ENCODE assay signal across 9 mouse cellular contexts in genomic region chr12:108274313-108274595, GRCm38 (mm10). TPM values are rescaled to one million over a fixed set of nuclear protein-coding genes. Genes with fewer than 3 reads are reported as not detected.
DNase-seq lines count a peak whose midpoint lies in the region; ATAC-seq and TF ChIP-seq lines count a peak whose summit lies in the region.
"Had no signal": no experiment of that assay in that cellular context is flagged by ENCODE, and none has a peak within 500 bp of the region (broad histone marks: within the 10 kb centered on the region; RNA-seq: fewer than 3 reads in every experiment).

No protein-coding gene starts in this region.

- ATAC-seq in CD4-positive, CD25-positive, alpha-beta regulatory T cell, adult 4 months = no peak
- ATAC-seq in lung, embryonic 14.5 days (ENCODE audit: insufficient read depth) = no peak
- ATAC-seq in intestine, embryonic 16.5 days = no peak
- no peak for ATAC-seq in neural tube, embryonic 13.5 days (ENCODE audit: low read depth)

- peaks cover 5% of the 10 kb centered on the region; the same call in 1 of the 2 replicates for H3K27me3 ChIP-seq in lung, embryonic 14.5 days (ENCODE audit: insufficient read depth, low read length)
- no peaks in the 10 kb centered on the region for H3K27me3 ChIP-seq in intestine, embryonic 16.5 days (replicated peaks; ENCODE audit: control insufficient read depth, insufficient read depth, low read length)
- H3K27me3 ChIP-seq in neural tube, embryonic 13.5 days = no peaks in the 10 kb centered on the region

- DNase-seq in CD4-positive, CD25-positive, alpha-beta regulatory T cell, adult 2 months (ENCODE audit: low read depth, low spot score) = peak; percentile 35
- no peak for DNase-seq in lung, embryonic 14.5 days
- no peak for DNase-seq in lung, postnatal 25 days (ENCODE audit: low spot score)
- no peak for DNase-seq in urinary bladder, postnatal 25 days (ENCODE audit: low spot score)
- DNase-seq in layer of hippocampus, postnatal 25 days (ENCODE audit: extremely low spot score in 1 of 2, low spot score in 1 of 2) = no peak

- peak overlapping the region; percentile 97 for H3K4me2 ChIP-seq in lung, embryonic 14.5 days
- peak overlapping the region; percentile 93 for H3K4me2 ChIP-seq in intestine, embryonic 16.5 days (ENCODE audit: low read depth, low read length)
- H3K4me2 ChIP-seq in neural tube, embryonic 13.5 days = peak overlapping the region; percentile 89

- 0 out of 2 replicates have a peak, but pooled peaks cover 5% of the 10 kb centered on the region for H3K36me3 ChIP-seq in lung, embryonic 14.5 days (ENCODE audit: insufficient read depth)
- H3K36me3 ChIP-seq in intestine, embryonic 16.5 days (ENCODE audit: control insufficient read depth, insufficient read depth, low read length) = peaks cover 3% of the 10 kb centered on the region; the same call in 1 of the 2 replicates
- peaks cover 2% of the 10 kb centered on the region; the same call in 1 of the 2 replicates for H3K36me3 ChIP-seq in neural tube, embryonic 13.5 days

- WGBS in lung, embryonic 14.5 days = 1% methylated on average over 35 of the region's 35 CpGs
- WGBS in intestine, embryonic 16.5 days = under 1% methylated on average over 35 of the region's 35 CpGs
- under 1% methylated on average over 31 of the region's 35 CpGs for WGBS in neural tube, embryonic 13.5 days

- H3K9me3 ChIP-seq in lung, embryonic 14.5 days (ENCODE audit: low read depth, low read length) = no peaks in the 10 kb centered on the region
- no peaks in the 10 kb centered on the region for H3K9me3 ChIP-seq in intestine, embryonic 16.5 days (ENCODE audit: control insufficient read depth, low read length)
- no peaks in the 10 kb centered on the region for H3K9me3 ChIP-seq in neural tube, embryonic 13.5 days

- H3K4me1 ChIP-seq in lung, embryonic 14.5 days (ENCODE audit: insufficient read depth) = peaks cover 29% of the 10 kb centered on the region
- peaks cover 59% of the 10 kb centered on the region for H3K4me1 ChIP-seq in intestine, embryonic 16.5 days (ENCODE audit: control insufficient read depth, insufficient read depth, low read length)
- peaks cover 81% of the 10 kb centered on the region for H3K4me1 ChIP-seq in neural tube, embryonic 13.5 days (replicated peaks)

- peak overlapping the region; percentile 69 for H3K4me3 ChIP-seq in lung, embryonic 14.5 days (ENCODE audit: low read depth, low read length)
- peak overlapping the region; percentile 83 for H3K4me3 ChIP-seq in intestine, embryonic 16.5 days (ENCODE audit: low read length)
- H3K4me3 ChIP-seq in neural tube, embryonic 13.5 days = peak overlapping the region; percentile 85

- H3K9ac ChIP-seq in lung, embryonic 14.5 days = peak overlapping the region; percentile 70
- peak overlapping the region; percentile 90 for H3K9ac ChIP-seq in intestine, embryonic 16.5 days (ENCODE audit: low read depth, low read length)
- peak overlapping the region; percentile 94 for H3K9ac ChIP-seq in neural tube, embryonic 13.5 days

- no peak overlapping the region for H3K27ac ChIP-seq in lung, embryonic 14.5 days (ENCODE audit: low read depth)
- peak overlapping the region; percentile 65 for H3K27ac ChIP-seq in intestine, embryonic 16.5 days (ENCODE audit: low read length)
- peak overlapping the region; percentile 94 for H3K27ac ChIP-seq in neural tube, embryonic 13.5 days (replicated peaks)

- TF ChIP-seq CTCF in lung, embryonic 14.5 days (IDR thresholded peaks at IDR 0.05; ENCODE audit: low read depth) = no peak

RNA-seq across cellular contexts. Expression of gene Ccdc85c, which starts 1.0 kb away (rescaled TPM):
- under 1 TPM; 0.27 to 0.46 TPM for polyA plus RNA-seq in CD4-positive, CD25-positive, alpha-beta regulatory T cell, adult 4 months (2017; shearing (Covaris generic))
- 8.3 and 8.6 TPM in 2 replicates for polyA plus RNA-seq in lung, embryonic 14.5 days (2014; fragmentation: Nextera tagmentation; extraction: Ambion mirVana)
- polyA plus RNA-seq in intestine, embryonic 16.5 days (2015; fragmentation: Nextera tagmentation; extraction: Ambion mirVana) = 4.8 and 7.1 TPM in 2 replicates
- 14.5 and 15.8 TPM in 2 replicates for polyA plus RNA-seq in neural tube, embryonic 13.5 days (2015; fragmentation: Nextera tagmentation; extraction: Ambion mirVana)
- total RNA-seq in layer of hippocampus, postnatal 25 days (2021) = 10 to 100 TPM; 66.6 to 71.3 TPM

RNA-seq across cellular contexts. Expression of gene Hhipl1, which starts 31.8 kb away (rescaled TPM):
- not detected for polyA plus RNA-seq in CD4-positive, CD25-positive, alpha-beta regulatory T cell, adult 4 months (2017; shearing (Covaris generic))
- polyA plus RNA-seq in lung, embryonic 14.5 days (2014; fragmentation: Nextera tagmentation; extraction: Ambion mirVana) = 0.76 and 0.82 TPM in 2 replicates
- 0.43 and 0.53 TPM in 2 replicates for polyA plus RNA-seq in intestine, embryonic 16.5 days (2015; fragmentation: Nextera tagmentation; extraction: Ambion mirVana)
- polyA plus RNA-seq in neural tube, embryonic 13.5 days (2015; fragmentation: Nextera tagmentation; extraction: Ambion mirVana) = 1.6 TPM in 2 replicates
- total RNA-seq in layer of hippocampus, postnatal 25 days (2021) = 1 to 10 TPM; 5.0 to 5.1 TPM
- total RNA-seq: common myeloid progenitor, adult 5-6 weeks had no signal

RNA-seq across cellular contexts. Expression of gene Cyp46a1, which starts 59.9 kb away (rescaled TPM):
- not detected for polyA plus RNA-seq in CD4-positive, CD25-positive, alpha-beta regulatory T cell, adult 4 months (2017; shearing (Covaris generic))
- polyA plus RNA-seq in lung, embryonic 14.5 days (2014; fragmentation: Nextera tagmentation; extraction: Ambion mirVana) = 3.9 and 4.4 TPM in 2 replicates
- polyA plus RNA-seq in intestine, embryonic 16.5 days (2015; fragmentation: Nextera tagmentation; extraction: Ambion mirVana) = 3.8 and 4.6 TPM in 2 replicates
- polyA plus RNA-seq in neural tube, embryonic 13.5 days (2015; fragmentation: Nextera tagmentation; extraction: Ambion mirVana) = 14.9 and 15.8 TPM in 2 replicates
- 100 to 1,000 TPM; 172 to 174 TPM for total RNA-seq in layer of hippocampus, postnatal 25 days (2021)
- total RNA-seq: common myeloid progenitor, adult 5-6 weeks had no signal
